Comparison of ENCODE assay signal across 8 mouse cellular contexts in genomic region chr9:59659036-59660026, GRCm38 (mm10). TPM values are rescaled to one million over a fixed set of nuclear protein-coding genes. Genes with fewer than 3 reads are reported as not detected.
DNase-seq lines count a peak whose midpoint lies in the region; ATAC-seq lines count a peak whose summit lies in the region.

No protein-coding gene starts in this region.

- intact Hi-C loops in gastrocnemius, postnatal 36 days (cut with DNase I) = no loop called here

- peak overlapping the region; percentile 95 for H3K4me3 ChIP-seq in intestine, embryonic 14.5 days (ENCODE audit: low read depth, low read length)
- H3K4me3 ChIP-seq in limb, embryonic 10.5 days = peak overlapping the region; percentile 85
- peak overlapping the region; percentile 88 for H3K4me3 ChIP-seq in midbrain, embryonic 12.5 days

- no peaks in the 10 kb centered on the region for H3K27me3 ChIP-seq in intestine, embryonic 14.5 days (replicated peaks; ENCODE audit: control insufficient read depth, insufficient read depth, low read length)
- H3K27me3 ChIP-seq in limb, embryonic 10.5 days (ENCODE audit: low read depth, poor library complexity, severe bottlenecking) = no peaks in the 10 kb centered on the region
- H3K27me3 ChIP-seq in midbrain, embryonic 12.5 days = no peaks in the 10 kb centered on the region

- peak; percentile 78 for DNase-seq in cerebellum, adult 11 months
- DNase-seq in embryo, embryonic 11.5 days (ENCODE audit: low read depth, low spot score) = peak; percentile 85
- peak; percentile 72 to 74 for DNase-seq in gastrocnemius, postnatal 36 days
- DNase-seq in intestine, embryonic 14.5 days (ENCODE audit: low spot score) = peak; percentile 93
- DNase-seq in limb, embryonic 10.5 days (ENCODE audit: low spot score) = peak; percentile 90
- DNase-seq in skeletal muscle tissue, adult 2 months (ENCODE audit: low read depth, low spot score) = peak; percentile 90

- 26% methylated on average over 14 of the region's 14 CpGs for WGBS in intestine, embryonic 14.5 days
- 27% methylated on average over 14 of the region's 14 CpGs for WGBS in limb, embryonic 10.5 days
- whole genome bisulfite sequencing in midbrain, embryonic 12.5 days = 27% methylated on average over 14 of the region's 14 CpGs

- no peaks in the 10 kb centered on the region for H3K9me3 ChIP-seq in intestine, embryonic 14.5 days (ENCODE audit: control insufficient read depth, low read length)
- H3K9me3 ChIP-seq in limb, embryonic 10.5 days (replicated peaks) = no peaks in the 10 kb centered on the region
- no peaks in the 10 kb centered on the region for H3K9me3 ChIP-seq in midbrain, embryonic 12.5 days

- ATAC-seq in cerebellum, adult (ENCODE audit: insufficient number of reproducible peaks, low FRiP score, low TSS enrichment) = no peak
- peak; percentile 16 for ATAC-seq in intestine, embryonic 14.5 days (replicated peaks; ENCODE audit: low FRiP score, low TSS enrichment, low read depth)
- ATAC-seq in midbrain, embryonic 12.5 days (ENCODE audit: low FRiP score, low read depth) = 0 out of 2 replicates have a peak, but pooled peaks have one; percentile 7

- no peak overlapping the region for H3K9ac ChIP-seq in intestine, embryonic 14.5 days (ENCODE audit: low read length)
- H3K9ac ChIP-seq in midbrain, embryonic 12.5 days (replicated peaks) = peak overlapping the region; percentile 92; the same call in 1 of the 2 replicates

- H3K36me3 ChIP-seq in intestine, embryonic 14.5 days (ENCODE audit: control insufficient read depth, insufficient read depth, low read length) = peaks cover 45% of the 10 kb centered on the region
- peaks cover 64% of the 10 kb centered on the region for H3K36me3 ChIP-seq in limb, embryonic 10.5 days
- H3K36me3 ChIP-seq in midbrain, embryonic 12.5 days = peaks cover 38% of the 10 kb centered on the region

- peak overlapping the region; percentile 91 for H3K4me2 ChIP-seq in intestine, embryonic 14.5 days (ENCODE audit: low read length)
- H3K4me2 ChIP-seq in midbrain, embryonic 12.5 days (replicated peaks) = peak overlapping the region; percentile 67

- peaks cover 30% of the 10 kb centered on the region for H3K4me1 ChIP-seq in intestine, embryonic 14.5 days (replicated peaks; ENCODE audit: control insufficient read depth, insufficient read depth, low read length)
- H3K4me1 ChIP-seq in limb, embryonic 10.5 days = peaks cover 62% of the 10 kb centered on the region
- H3K4me1 ChIP-seq in midbrain, embryonic 12.5 days = peaks cover 61% of the 10 kb centered on the region

- H3K27ac ChIP-seq in intestine, embryonic 14.5 days (ENCODE audit: low read depth) = peak overlapping the region; percentile 3; the same call in 1 of the 2 replicates
- H3K27ac ChIP-seq in limb, embryonic 10.5 days = peak overlapping the region; percentile 98
- H3K27ac ChIP-seq in midbrain, embryonic 12.5 days (replicated peaks) = peak overlapping the region; percentile 36

RNA-seq across cellular contexts. Expression of gene Pkm, which starts 3.2 kb away (rescaled TPM):
- total RNA-seq in gastrocnemius, postnatal 36 days (2021) = 1,000 to 10,000 TPM; 2,923 to 3,646 TPM
- polyA plus RNA-seq in intestine, embryonic 14.5 days (2014; fragmentation: Nextera tagmentation; extraction: Ambion mirVana) = 1,482 and 1,573 TPM in 2 replicates
- polyA plus RNA-seq in limb, embryonic 10.5 days (2016; fragmentation: Nextera tagmentation; extraction: Ambion mirVana) = 2,645 and 3,210 TPM in 2 replicates
- 1,621 and 1,694 TPM in 2 replicates for polyA plus RNA-seq in midbrain, embryonic 12.5 days (2016; fragmentation: Nextera tagmentation; extraction: Ambion mirVana)

RNA-seq across cellular contexts. Expression of gene Gramd2, which starts 20.6 kb away (rescaled TPM):
- total RNA-seq in gastrocnemius, postnatal 36 days (2021) = under 1 TPM in 1 of 2 experiments, not detected in 1; 0.25 TPM
- polyA plus RNA-seq in intestine, embryonic 14.5 days (2014; fragmentation: Nextera tagmentation; extraction: Ambion mirVana) = 1.2 and 1.3 TPM in 2 replicates
- polyA plus RNA-seq in limb, embryonic 10.5 days (2016; fragmentation: Nextera tagmentation; extraction: Ambion mirVana) = 0.15 and 0.30 TPM in 2 replicates
- 0.38 and 0.40 TPM in 2 replicates for polyA plus RNA-seq in midbrain, embryonic 12.5 days (2016; fragmentation: Nextera tagmentation; extraction: Ambion mirVana)

RNA-seq across cellular contexts. Expression of gene Parp6, which starts 42.2 kb away (rescaled TPM):
- 10 to 100 TPM; 17.3 to 21.9 TPM for total RNA-seq in gastrocnemius, postnatal 36 days (2021)
- 35.3 and 36.9 TPM in 2 replicates for polyA plus RNA-seq in intestine, embryonic 14.5 days (2014; fragmentation: Nextera tagmentation; extraction: Ambion mirVana)
- 30.4 and 33.3 TPM in 2 replicates for polyA plus RNA-seq in limb, embryonic 10.5 days (2016; fragmentation: Nextera tagmentation; extraction: Ambion mirVana)
- 117 and 126 TPM in 2 replicates for polyA plus RNA-seq in midbrain, embryonic 12.5 days (2016; fragmentation: Nextera tagmentation; extraction: Ambion mirVana)

Comparison
In these comparisons a context has a peak if more than half of its experiments do, and no peak if none do; other contexts are left out.
1. H3K27ac ChIP-seq: peak in every context shown above with its lines; median percentile 98 in limb, embryonic 10.5 days; 36 in midbrain, embryonic 12.5 days; 3 in intestine, embryonic 14.5 days.